Comparison of ENCODE assay signal across 7 mouse cellular contexts in the genomic region with DNA sequence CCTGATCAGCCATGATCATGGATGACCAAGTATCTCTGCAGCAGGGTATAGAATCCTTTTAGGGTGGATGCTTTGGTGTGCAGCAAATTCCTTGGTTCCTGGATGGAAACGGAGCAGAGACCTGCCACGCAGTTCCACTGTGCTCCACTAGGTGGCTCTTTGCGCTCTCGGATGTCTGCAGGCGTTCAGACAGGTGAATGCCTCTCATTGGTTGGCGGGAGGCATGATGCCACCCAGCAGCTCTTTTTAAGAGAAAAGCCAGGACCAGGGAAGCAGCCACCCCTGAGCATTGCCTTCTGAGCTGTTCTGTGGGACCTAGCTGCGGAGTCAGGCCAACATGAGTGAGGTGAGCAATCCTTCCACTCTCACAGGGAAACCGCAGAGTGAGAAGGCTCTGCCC. TPM values are rescaled to one million over a fixed set of nuclear protein-coding genes. Genes with fewer than 3 reads are reported as not detected.
DNase-seq lines count a peak whose midpoint lies in the region; ATAC-seq and TF ChIP-seq lines count a peak whose summit lies in the region.

Gene Pcp4, plus strand, starts transcription at position 162 of the 400 bp plus-strand sequence.

- WGBS in intestine, embryonic 16.5 days: 12% methylated on average over 8 of the region's 8 CpGs
- WGBS in midbrain, embryonic 15.5 days: 11% methylated on average over 8 of the region's 8 CpGs
- 13% methylated on average over 8 of the region's 8 CpGs for WGBS in spleen, adult 2 months

- no peaks in the 10 kb centered on the region; the same call in 1 of the 2 replicates for H3K27me3 ChIP-seq in intestine, embryonic 16.5 days (replicated peaks; ENCODE audit: control insufficient read depth, insufficient read depth, low read length)
- H3K27me3 ChIP-seq in midbrain, embryonic 15.5 days (replicated peaks): no peaks in the 10 kb centered on the region
- H3K27me3 ChIP-seq in spleen, adult 2 months (ENCODE audit: control insufficient read depth, insufficient read depth, low read length): no peaks in the 10 kb centered on the region

- intact Hi-C loops in left cerebral cortex, postnatal 14 days (cut with DNase I): loop anchor here (2.0 to 5.0 kb wide), 3 partner anchors 70 to 205 kb away; no protein-coding TSS in a partner anchor

- peaks cover 5% of the 10 kb centered on the region for H3K4me1 ChIP-seq in intestine, embryonic 16.5 days (ENCODE audit: control insufficient read depth, insufficient read depth, low read length)
- peaks cover 23% of the 10 kb centered on the region for H3K4me1 ChIP-seq in midbrain, embryonic 15.5 days
- no peaks in the 10 kb centered on the region; the same call in 1 of the 2 replicates for H3K4me1 ChIP-seq in spleen, adult 2 months (ENCODE audit: control insufficient read depth, insufficient read depth, insufficient read length)

- H3K9me3 ChIP-seq in intestine, embryonic 16.5 days (ENCODE audit: control insufficient read depth, low read length): no peaks in the 10 kb centered on the region
- H3K9me3 ChIP-seq in midbrain, embryonic 15.5 days: no peaks in the 10 kb centered on the region

- peak; percentile 36; the same call in 1 of the 2 replicates for ATAC-seq in intestine, embryonic 16.5 days
- peak; percentile 89 for ATAC-seq in midbrain, embryonic 15.5 days (replicated peaks)

- peak; percentile 58 to 90 for DNase-seq in adrenal gland, adult (ENCODE audit: inconsistent age in 2 of 2, low spot score in 1 of 2)
- peak; percentile 93 to 95 for DNase-seq in cerebellum, postnatal 25 days
- peak; percentile 91 to 93 for DNase-seq in frontal cortex, postnatal 25 days (ENCODE audit: low spot score in 2 of 2)
- DNase-seq in left cerebral cortex, postnatal 14 days (ENCODE audit: low spot score in 2 of 2): peak; percentile 94 to 97
- peak; percentile 23 to 77 for DNase-seq in spleen, adult 2 months (ENCODE audit: low read depth in 1 of 2, low spot score in 2 of 2)

- no peak for TF ChIP-seq POLR2A in spleen, adult 2 months (IDR thresholded peaks at IDR 0.05; ENCODE audit: low read depth, low read length)

- H3K9ac ChIP-seq in intestine, embryonic 16.5 days (ENCODE audit: low read depth, low read length): no peak within 1 kb of the TSS
- peak within 1 kb of the TSS; percentile 24; the same call in 1 of the 2 replicates for H3K9ac ChIP-seq in midbrain, embryonic 15.5 days

- TF ChIP-seq CTCF in spleen, adult 2 months (IDR thresholded peaks at IDR 0.05; ENCODE audit: extremely low read depth, insufficient read depth, insufficient read length, insufficient replicate concordance): peak; percentile 93; the same call in 1 of the 2 replicates

- H3K4me2 ChIP-seq in intestine, embryonic 16.5 days (ENCODE audit: low read depth, low read length): no peak within 1 kb of the TSS
- H3K4me2 ChIP-seq in midbrain, embryonic 15.5 days: peak within 1 kb of the TSS; percentile 54

- no peak within 1 kb of the TSS for H3K27ac ChIP-seq in intestine, embryonic 16.5 days (ENCODE audit: low read length)
- H3K27ac ChIP-seq in midbrain, embryonic 15.5 days: peak within 1 kb of the TSS; percentile 73
- H3K27ac ChIP-seq in spleen, adult 2 months (ENCODE audit: insufficient read depth, low read length): no peak within 1 kb of the TSS

- H3K4me3 ChIP-seq in intestine, embryonic 16.5 days (ENCODE audit: low read length): no peak within 1 kb of the TSS
- peak within 1 kb of the TSS; percentile 40 for H3K4me3 ChIP-seq in midbrain, embryonic 15.5 days
- H3K4me3 ChIP-seq in spleen, adult 2 months (ENCODE audit: extremely low read depth, insufficient read depth, insufficient read length): peak within 1 kb of the TSS; percentile 7; the same call in 1 of the 2 replicates

- no peaks in the 10 kb centered on the region for H3K36me3 ChIP-seq in intestine, embryonic 16.5 days (ENCODE audit: control insufficient read depth, insufficient read depth, low read length)
- no peaks in the 10 kb centered on the region for H3K36me3 ChIP-seq in midbrain, embryonic 15.5 days (replicated peaks)
- no peaks in the 10 kb centered on the region for H3K36me3 ChIP-seq in spleen, adult 2 months (ENCODE audit: control insufficient read depth, insufficient read depth, low read length)

RNA-seq across cellular contexts. Expression of gene Pcp4, which starts in this region (rescaled TPM):
- polyA plus RNA-seq in intestine, embryonic 16.5 days (2015; fragmentation: Nextera tagmentation; extraction: Ambion mirVana): 42.6 and 48.1 TPM in 2 replicates
- total RNA-seq in left cerebral cortex, postnatal 14 days (2021): 100 to 1,000 TPM; 529 to 600 TPM
- polyA plus RNA-seq in midbrain, embryonic 15.5 days (2015; fragmentation: Nextera tagmentation; extraction: Ambion mirVana): 386 and 419 TPM in 2 replicates
- 0.33 TPM in 2 replicates for polyA plus RNA-seq in spleen, adult 2 months (2012; rRNA removed)

Comparison
In these comparisons a context has a peak if more than half of its experiments do, and no peak if none do; other contexts are left out.
1. RNA of gene Pcp4 (polyA plus RNA-seq): 386 to 419 TPM in midbrain, embryonic 15.5 days and 42.6 to 48.1 TPM in intestine, embryonic 16.5 days; 0.33 TPM in spleen, adult 2 months; every median in the first group is over 10 times any median in the second.
2. Peak in DNase-seq and H3K4me3 ChIP-seq in spleen, adult 2 months; RNA of the gene not detected or under 1 TPM.
3. Peak in every context shown above with its lines, with median percentiles within 50 percentile points of each other: DNase-seq.